Mouse (Mus musculus): ENCODE data around the gene Serpine2. TPM values are rescaled to one million over a fixed set of nuclear protein-coding genes. Genes with fewer than 3 reads are reported as not detected.

Gene Serpine2
- 9.3 and 9.4 TPM in 2 replicates for polyA plus RNA-seq (2015; fragmentation: Nextera tagmentation; extraction: Ambion mirVana)

- WGBS (ENCODE audit: insufficient replicate concordance) = 48% methylated on average over 6 of the region's 6 CpGs
- no peak for DNase-seq
These were observed at the start of gene Serpine2 for GRCm38 (mm10) chr1:79861130-79861942. Gene Serpine2, minus strand, starts transcription at chr1:79861180.

GRCm38 (mm10) chr1:79907811-79908210 is 46.8 kb upstream of the Serpine2 start:
- Histone ChIP-seq H3K4me3 (ENCODE audit: low read depth, low read length) (no peak overlapping the region), H3K9ac (replicated peaks) (no peak overlapping the region), H3K4me1 (ENCODE audit: insufficient read depth) (no peaks in the 10 kb centered on the region), H3K4me2 (ENCODE audit: low read depth, low read length) (no peak overlapping the region), H3K27ac (ENCODE audit: low read depth) (no peak overlapping the region), H3K36me3 (replicated peaks; ENCODE audit: insufficient read depth, low read length) (no peaks in the 10 kb centered on the region), H3K27me3 (ENCODE audit: insufficient read depth, low read length) (no peaks in the 10 kb centered on the region), H3K9me3 (ENCODE audit: low read length) (no peaks in the 10 kb centered on the region)
- no peak for DNase-seq
- ATAC-seq = no peak
- 66% methylated on average over 4 of the region's 4 CpGs for WGBS (ENCODE audit: insufficient replicate concordance)
- no peak for TF ChIP-seq CTCF (IDR thresholded peaks at IDR 0.05; ENCODE audit: low read depth)
- no peak for TF ChIP-seq EP300 (IDR thresholded peaks at IDR 0.05; ENCODE audit: low read depth)

More at GRCm38 (mm10) chr1:79861130-79861942, at the start of gene Serpine2:
- Histone ChIP-seq H3K4me3 (ENCODE audit: low read depth, low read length) (no peak within 1 kb of the TSS), H3K27ac (ENCODE audit: low read depth) (no peak within 1 kb of the TSS), H3K27me3 (ENCODE audit: insufficient read depth, low read length) (peaks cover 22% of the 10 kb centered on the region), H3K4me1 (ENCODE audit: insufficient read depth) (peaks cover 10% of the 10 kb centered on the region), H3K36me3 (replicated peaks; ENCODE audit: insufficient read depth, low read length) (no peaks in the 10 kb centered on the region), H3K9ac (replicated peaks) (no peak within 1 kb of the TSS), H3K4me2 (ENCODE audit: low read depth, low read length) (no peak within 1 kb of the TSS), H3K9me3 (ENCODE audit: low read length) (no peaks in the 10 kb centered on the region)
- no peak for ATAC-seq
- TF ChIP-seq CTCF (IDR thresholded peaks at IDR 0.05; ENCODE audit: low read depth) (no peak), EP300 (IDR thresholded peaks at IDR 0.05; ENCODE audit: low read depth) (no peak)

GRCm38 (mm10) chr1:79905241-79905640 is 44.3 kb upstream of the Serpine2 start:
- no peaks in the 10 kb centered on the region for H3K4me1 ChIP-seq (ENCODE audit: insufficient read depth)
- no peak overlapping the region for H3K27ac ChIP-seq (ENCODE audit: low read depth)
- DNase-seq (no peak), ATAC-seq (no peak)
- 32% methylated on average over 3 of the region's 3 CpGs for WGBS (ENCODE audit: insufficient replicate concordance)
- no peak overlapping the region for H3K4me3 ChIP-seq (ENCODE audit: low read depth, low read length)
- H3K9me3 ChIP-seq (ENCODE audit: low read length) = no peaks in the 10 kb centered on the region
- no peak overlapping the region for H3K4me2 ChIP-seq (ENCODE audit: low read depth, low read length)
- H3K36me3 ChIP-seq (replicated peaks; ENCODE audit: insufficient read depth, low read length) = no peaks in the 10 kb centered on the region
- no peaks in the 10 kb centered on the region for H3K27me3 ChIP-seq (ENCODE audit: insufficient read depth, low read length)
- TF ChIP-seq EP300 (IDR thresholded peaks at IDR 0.05; ENCODE audit: low read depth) = no peak
- no peak for TF ChIP-seq CTCF (IDR thresholded peaks at IDR 0.05; ENCODE audit: low read depth)
- H3K9ac ChIP-seq (replicated peaks) = no peak overlapping the region

GRCm38 (mm10) chr1:79902901-79903300 is 41.9 kb upstream of the Serpine2 start:
- H3K4me3 ChIP-seq (ENCODE audit: low read depth, low read length) = no peak overlapping the region
- H3K27ac ChIP-seq (ENCODE audit: low read depth) = no peak overlapping the region
- no peaks in the 10 kb centered on the region for H3K36me3 ChIP-seq (replicated peaks; ENCODE audit: insufficient read depth, low read length)
- no peaks in the 10 kb centered on the region for H3K4me1 ChIP-seq (ENCODE audit: insufficient read depth)
- ATAC-seq (no peak), DNase-seq (no peak)
- H3K27me3 ChIP-seq (ENCODE audit: insufficient read depth, low read length) = no peaks in the 10 kb centered on the region
- no peak for TF ChIP-seq CTCF (IDR thresholded peaks at IDR 0.05; ENCODE audit: low read depth)
- no peak for TF ChIP-seq EP300 (IDR thresholded peaks at IDR 0.05; ENCODE audit: low read depth)
- H3K9ac ChIP-seq (replicated peaks) = no peak overlapping the region
- H3K9me3 ChIP-seq (ENCODE audit: low read length) = no peaks in the 10 kb centered on the region
- WGBS (ENCODE audit: insufficient replicate concordance) = 62% methylated on average over 2 of the region's 2 CpGs
- H3K4me2 ChIP-seq (ENCODE audit: low read depth, low read length) = no peak overlapping the region

GRCm38 (mm10) chr1:79882648-79883047 is 21.7 kb upstream of the Serpine2 start:
- ATAC-seq (no peak), DNase-seq (no peak)
- WGBS (ENCODE audit: insufficient replicate concordance) = 55% methylated on average over 3 of the region's 3 CpGs
- Histone ChIP-seq H3K4me3 (ENCODE audit: low read depth, low read length) (no peak overlapping the region), H3K27ac (ENCODE audit: low read depth) (no peak overlapping the region), H3K4me1 (ENCODE audit: insufficient read depth) (no peaks in the 10 kb centered on the region), H3K4me2 (ENCODE audit: low read depth, low read length) (no peak overlapping the region), H3K9ac (replicated peaks) (no peak overlapping the region), H3K36me3 (replicated peaks; ENCODE audit: insufficient read depth, low read length) (no peaks in the 10 kb centered on the region), H3K9me3 (ENCODE audit: low read length) (peaks cover 4% of the 10 kb centered on the region; the same call in 1 of the 2 replicates), H3K27me3 (ENCODE audit: insufficient read depth, low read length) (no peaks in the 10 kb centered on the region)
- TF ChIP-seq CTCF (IDR thresholded peaks at IDR 0.05; ENCODE audit: low read depth) (no peak), EP300 (IDR thresholded peaks at IDR 0.05; ENCODE audit: low read depth) (no peak)

- Histone ChIP-seq H3K36me3 (replicated peaks; ENCODE audit: insufficient read depth, low read length) (no peaks in the 10 kb centered on the region), H3K27ac (ENCODE audit: low read depth) (no peak overlapping the region), H3K27me3 (ENCODE audit: insufficient read depth, low read length) (no peaks in the 10 kb centered on the region), H3K4me3 (ENCODE audit: low read depth, low read length) (no peak overlapping the region), H3K4me2 (ENCODE audit: low read depth, low read length) (no peak overlapping the region), H3K9ac (replicated peaks) (no peak overlapping the region), H3K9me3 (ENCODE audit: low read length) (no peaks in the 10 kb centered on the region), H3K4me1 (ENCODE audit: insufficient read depth) (no peaks in the 10 kb centered on the region)
- 80% methylated on average over 3 of the region's 3 CpGs for WGBS (ENCODE audit: insufficient replicate concordance)
- DNase-seq (no peak), ATAC-seq (no peak)
- TF ChIP-seq CTCF (IDR thresholded peaks at IDR 0.05; ENCODE audit: low read depth) = no peak
- TF ChIP-seq EP300 (IDR thresholded peaks at IDR 0.05; ENCODE audit: low read depth) = no peak
These were observed 13.8 kb upstream of the Serpine2 start for GRCm38 (mm10) chr1:79874741-79875140.
